Mouse (Mus musculus) liver, embryonic 14.5 days (tissue): ENCODE results near the gene Nhsl2. TPM values are rescaled to one million over a fixed set of nuclear protein-coding genes. Genes with fewer than 3 reads are reported as not detected.

Experiments used
- ATAC-seq: fragments of 200-750 bp; cut with Nextera tagmentation; 2 replicates; pipeline ENCODE4 v1.8.0; 2017; ENCODE audit warnings: moderate number of reproducible peaks, mild to moderate bottlenecking, moderate library complexity; ENCODE audit not compliant: insufficient read depth
- DNase-seq, 3 experiments: peaks; one replicate each; pipeline ENCODE4 v3.0.0-alpha.2; 2012 to 2013; ENCODE audit warnings: low read depth in 3 of 3, low spot score in 3 of 3
- H3K27ac ChIP-seq: fragments of 300-500 bp; sonication (generic); 2 replicates; pipeline ENCODE4 v1.5.1; 2014; ENCODE audit warnings: moderate library complexity, mild to moderate bottlenecking, control low read depth, inconsistent platforms
- H3K27me3 ChIP-seq: fragments of 300-500 bp; sonication (generic); 2 replicates; pipeline ENCODE4 v1.6.1; 2014; ENCODE audit warnings: mild to moderate bottlenecking, low read length, moderate library complexity; ENCODE audit not compliant: control insufficient read depth, insufficient read depth
- H3K36me3 ChIP-seq: fragments of 300-500 bp; sonication (generic); replicated peaks from 2 replicates; pipeline ENCODE4 v1.6.1; 2014; ENCODE audit warnings: low read depth; ENCODE audit not compliant: control insufficient read depth, insufficient read depth
- H3K4me1 ChIP-seq, 2 experiments: fragments of 200-500 bp in 1 of 2; fragments of 300-500 bp in 1 of 2; sonication (generic) in 1 of 2; replicated peaks; 2 replicates each; pipeline ENCODE4 v1.6.1; 2012 to 2014; ENCODE audit warnings: antibody characterized with exemption in 1 of 2, inconsistent platforms in 1 of 2, low read length in 1 of 2; ENCODE audit not compliant: control insufficient read depth in 2 of 2, insufficient read depth in 2 of 2
- H3K4me2 ChIP-seq: fragments of 300-500 bp; sonication (generic); 2 replicates; pipeline ENCODE4 v1.6.1; 2014; ENCODE audit warnings: low read depth, mild to moderate bottlenecking, control low read depth, moderate library complexity
- H3K4me3 ChIP-seq, 2 experiments: fragments of 200-500 bp in 1 of 2; fragments of 300-500 bp in 1 of 2; sonication (generic) in 1 of 2; 2 replicates each; pipeline ENCODE4 v1.5.1; 2012 to 2014; ENCODE audit warnings: low read depth in 2 of 2, low read length in 2 of 2, mild to moderate bottlenecking in 2 of 2, control low read depth in 1 of 2, inconsistent platforms in 1 of 2, moderate library complexity in 1 of 2; ENCODE audit not compliant: insufficient read depth in 1 of 2
- H3K9ac ChIP-seq: fragments of 300-500 bp; sonication (generic); replicated peaks from 2 replicates; pipeline ENCODE4 v1.6.1; 2014; ENCODE audit warnings: mild to moderate bottlenecking, control low read depth, moderate library complexity
- H3K9me3 ChIP-seq: fragments of 300-500 bp; sonication (generic); 2 replicates; pipeline ENCODE4 v1.6.1; 2016; ENCODE audit warnings: low read length, mixed read lengths; ENCODE audit not compliant: control insufficient read depth
- CTCF ChIP-seq: IDR thresholded peaks from 2 replicates; pipeline ENCODE4 v1.5.1; 2016; ENCODE audit warnings: antibody characterized with exemption, low read depth, control low read depth
- EP300 ChIP-seq: IDR thresholded peaks from 2 replicates; pipeline ENCODE4 v1.6.1; 2016; ENCODE audit warnings: antibody characterized with exemption, low read depth
- WGBS: fragments of 180-500 bp; shearing (Covaris S2); extraction: QIAGEN DNeasy Blood & Tissue Kit; methylation state at CpG from one replicate; pipeline ENCODE4 v1.1.7; 2014; ENCODE audit not compliant: insufficient replicate concordance; 5-methylcytosine and 5-hydroxymethylcytosine counted together
- polyA plus RNA-seq, 2 experiments: library from polyadenylated mRNA; depleted of rRNA in 1 of 2; stranded (reverse) in 1 of 2; unstranded in 1 of 2; fragments of >200 nt; fragmentation: Nextera tagmentation in 1 of 2; extraction: Ambion mirVana in 1 of 2; gene quantifications; 2 replicates each; pipeline versions ENCODE4 v1.2.1 to v1.2.3; 2012 to 2014

Gene Nhsl2
- polyA plus RNA-seq, 2 experiments, result 0.39 to 1.3 TPM

- H3K4me1 ChIP-seq, result no peaks in the 10 kb centered on the region
- ATAC-seq, result no peak
Observed at GRCm38 (mm10) chrX:101953256-101953655, 104.1 kb downstream of the Nhsl2 start.

GRCm38 (mm10) chrX:101953787-101954491 is 104.8 kb downstream of the Nhsl2 start:
- Histone ChIP-seq H3K36me3 (no peaks in the 10 kb centered on the region), H3K4me1 (no peaks in the 10 kb centered on the region), H3K9ac (no peak overlapping the region), H3K4me3 (peak overlapping the region in 1 of 2 experiments; percentile 32; a peak in 2 of 4 replicates), H3K27ac (no peak overlapping the region), H3K27me3 (no peaks in the 10 kb centered on the region), H3K9me3 (no peaks in the 10 kb centered on the region), H3K4me2 (peak overlapping the region; percentile 38)
- TF ChIP-seq CTCF (peak; percentile 79), EP300 (no peak)
- ATAC-seq (peak; percentile 81), DNase-seq (peak; percentile 33 to 53 (median 34))
- 10% methylated on average over 30 of the region's 30 CpGs for WGBS

More at GRCm38 (mm10) chrX:101953256-101953655, 104.1 kb downstream of the Nhsl2 start:
- DNase-seq, result no peak
- Histone ChIP-seq H3K36me3 (no peaks in the 10 kb centered on the region), H3K4me2 (no peak overlapping the region), H3K9ac (no peak overlapping the region), H3K27ac (no peak overlapping the region), H3K9me3 (no peaks in the 10 kb centered on the region), H3K4me3 (no peak overlapping the region), H3K27me3 (no peaks in the 10 kb centered on the region)
- TF ChIP-seq CTCF (no peak), EP300 (no peak)
- 90% methylated on average over 2 of the region's 2 CpGs for WGBS

GRCm38 (mm10) chrX:101954492-101954851 is 105.3 kb downstream of the Nhsl2 start:
- H3K4me3 ChIP-seq, result no peak overlapping the region
- H3K9me3 ChIP-seq, result no peaks in the 10 kb centered on the region
- 39% methylated on average over 6 of the region's 6 CpGs for WGBS
- DNase-seq (no peak), ATAC-seq (no peak)
- TF ChIP-seq CTCF (no peak), EP300 (no peak)
- H3K27ac ChIP-seq, result no peak overlapping the region
- H3K4me2 ChIP-seq, result no peak overlapping the region
- no peaks in the 10 kb centered on the region for H3K27me3 ChIP-seq
- no peaks in the 10 kb centered on the region for H3K4me1 ChIP-seq
- H3K36me3 ChIP-seq, result no peaks in the 10 kb centered on the region
- no peak overlapping the region for H3K9ac ChIP-seq

- Histone ChIP-seq H3K27ac (no peak overlapping the region), H3K27me3 (no peaks in the 10 kb centered on the region), H3K4me1 (no peaks in the 10 kb centered on the region), H3K4me3 (no peak overlapping the region), H3K4me2 (no peak overlapping the region), H3K36me3 (no peaks in the 10 kb centered on the region), H3K9me3 (no peaks in the 10 kb centered on the region), H3K9ac (no peak overlapping the region)
- 71% methylated on average over 4 of the region's 4 CpGs for WGBS
- TF ChIP-seq CTCF, result no peak
- no peak for TF ChIP-seq EP300
- ATAC-seq (no peak), DNase-seq (no peak)
Observed at GRCm38 (mm10) chrX:101961848-101962247, 112.7 kb downstream of the Nhsl2 start.

- Histone ChIP-seq H3K9ac (no peak overlapping the region), H3K27me3 (no peaks in the 10 kb centered on the region), H3K4me3 (no peak overlapping the region), H3K36me3 (no peaks in the 10 kb centered on the region), H3K27ac (no peak overlapping the region), H3K4me1 (no peaks in the 10 kb centered on the region), H3K4me2 (no peak overlapping the region), H3K9me3 (no peaks in the 10 kb centered on the region)
- TF ChIP-seq CTCF (no peak), EP300 (no peak)
- 64% methylated on average over 3 of the region's 3 CpGs for WGBS
- ATAC-seq, result no peak
- no peak for DNase-seq
Observed at GRCm38 (mm10) chrX:101963711-101964110, 114.5 kb downstream of the Nhsl2 start.
